Comparison of ENCODE assay signal across 20 mouse cellular contexts in genomic region chr5:53241963-53242362, GRCm38 (mm10). TPM values are rescaled to one million over a fixed set of nuclear protein-coding genes. Genes with fewer than 3 reads are reported as not detected.
DNase-seq lines count a peak whose midpoint lies in the region; ATAC-seq and TF ChIP-seq lines count a peak whose summit lies in the region.
"Had no signal": no experiment of that assay in that cellular context is flagged by ENCODE, and none has a peak within 500 bp of the region (broad histone marks: within the 10 kb centered on the region; RNA-seq: fewer than 3 reads in every experiment).

No protein-coding gene starts in this region.

- H3K36me3 ChIP-seq in hindbrain, embryonic 12.5 days = no peaks in the 10 kb centered on the region
- H3K36me3 ChIP-seq in hindbrain, embryonic 14.5 days (replicated peaks; ENCODE audit: control insufficient read depth, insufficient read depth) = no peaks in the 10 kb centered on the region
- H3K36me3 ChIP-seq in CH12.LX (replicated peaks in 1 of 2; ENCODE audit: control insufficient read depth in 1 of 2, insufficient read depth in 1 of 2, low read length in 1 of 2) = no peaks in the 10 kb centered on the region
- H3K36me3 ChIP-seq in small intestine, adult 2 months (ENCODE audit: control insufficient read depth, insufficient read depth, low read length) = no peaks in the 10 kb centered on the region
- no peaks in the 10 kb centered on the region for H3K36me3 ChIP-seq in kidney, embryonic 15.5 days
- H3K36me3 ChIP-seq: embryonic facial prominence, embryonic 15.5 days; G1E; heart, embryonic 13.5 days had no signal

- peaks cover 11% of the 10 kb centered on the region for H3K27me3 ChIP-seq in hindbrain, embryonic 12.5 days
- H3K27me3 ChIP-seq in hindbrain, embryonic 14.5 days (ENCODE audit: control insufficient read depth, insufficient read depth, low read length) = no peaks in the 10 kb centered on the region
- no peaks in the 10 kb centered on the region for H3K27me3 ChIP-seq in CH12.LX (replicated peaks)
- H3K27me3 ChIP-seq in small intestine, adult 2 months (ENCODE audit: control insufficient read depth, insufficient read depth, low read length) = no peaks in the 10 kb centered on the region
- no peaks in the 10 kb centered on the region for H3K27me3 ChIP-seq in kidney, embryonic 15.5 days
- H3K27me3 ChIP-seq: embryonic facial prominence, embryonic 15.5 days; heart, embryonic 13.5 days had no signal

- in situ Hi-C loops in CH12.LX (cut with MboI; ENCODE audit: low pct_ligation_motif_present, low pct_unique_long_range_greater_than_20kb, low sequenced_read_pairs) = no loop called here

- H3K9ac ChIP-seq in hindbrain, embryonic 12.5 days = no peak overlapping the region
- H3K9ac ChIP-seq in hindbrain, embryonic 14.5 days = no peak overlapping the region
- H3K9ac ChIP-seq in CH12.LX (ENCODE audit: insufficient read depth, low read depth) = no peak overlapping the region
- H3K9ac ChIP-seq in kidney, embryonic 15.5 days = no peak overlapping the region
- H3K9ac ChIP-seq: embryonic facial prominence, embryonic 15.5 days; heart, embryonic 13.5 days had no signal

- no peak overlapping the region for H3K4me3 ChIP-seq in hindbrain, embryonic 12.5 days
- H3K4me3 ChIP-seq in hindbrain, embryonic 14.5 days (replicated peaks; ENCODE audit: low read length) = no peak overlapping the region
- H3K4me3 ChIP-seq in CH12.LX (replicated peaks in 1 of 3; ENCODE audit: low read depth in 2 of 3, low read length in 2 of 3, poor library complexity in 1 of 3) = no peak overlapping the region
- no peak overlapping the region; the same call in 1 of the 2 replicates for H3K4me3 ChIP-seq in small intestine, adult 2 months (ENCODE audit: low read depth, low read length)
- H3K4me3 ChIP-seq in kidney, embryonic 15.5 days (replicated peaks) = no peak overlapping the region
- H3K4me3 ChIP-seq: embryonic facial prominence, embryonic 15.5 days; erythroblast, embryonic 14.5 days; gastrocnemius, adult 2 months; heart, embryonic 13.5 days had no signal

- TF ChIP-seq CTCF in CH12.LX (conservative IDR thresholded peaks at IDR 0.05 in 1 of 2, IDR thresholded peaks at IDR 0.05 in 1 of 2; ENCODE audit: low read depth in 2 of 2, low read length in 2 of 2) = no peak
- no peak for TF ChIP-seq CTCF in small intestine, adult 2 months (IDR thresholded peaks at IDR 0.05; ENCODE audit: extremely low read depth, insufficient read length, insufficient replicate concordance, low read depth, low read length)

- H3K27ac ChIP-seq in hindbrain, embryonic 12.5 days = 0 out of 2 replicates have a peak overlapping the region, but pooled peaks have one; percentile 4
- H3K27ac ChIP-seq in hindbrain, embryonic 14.5 days = no peak overlapping the region
- no peak overlapping the region for H3K27ac ChIP-seq in CH12.LX (ENCODE audit: insufficient read depth, low read depth)
- H3K27ac ChIP-seq in small intestine, adult 2 months (ENCODE audit: insufficient read depth, low read depth, low read length) = peak overlapping the region; percentile 85
- H3K27ac ChIP-seq in kidney, embryonic 15.5 days = no peak overlapping the region
- H3K27ac ChIP-seq: embryonic facial prominence, embryonic 15.5 days; gastrocnemius, adult 2 months; heart, embryonic 13.5 days; hindbrain, postnatal 0 days had no signal

- H3K4me2 ChIP-seq in hindbrain, embryonic 12.5 days (replicated peaks) = no peak overlapping the region
- H3K4me2 ChIP-seq in hindbrain, embryonic 14.5 days (replicated peaks) = no peak overlapping the region
- no peak overlapping the region for H3K4me2 ChIP-seq in CH12.LX (ENCODE audit: insufficient read depth, low read depth, poor library complexity, severe bottlenecking)
- no peak overlapping the region for H3K4me2 ChIP-seq in kidney, embryonic 15.5 days
- H3K4me2 ChIP-seq: embryonic facial prominence, embryonic 15.5 days; heart, embryonic 13.5 days had no signal

- dilution Hi-C loops in CH12.LX (cut with MboI; ENCODE audit: extremely low pct_ligation_motif_present, extremely low pct_unique_long_range_greater_than_20kb, low sequenced_read_pairs) = no loop called here

- no peaks in the 10 kb centered on the region for H3K9me3 ChIP-seq in hindbrain, embryonic 12.5 days (replicated peaks)
- H3K9me3 ChIP-seq in hindbrain, embryonic 14.5 days (ENCODE audit: control insufficient read depth, low read length) = no peaks in the 10 kb centered on the region
- no peaks in the 10 kb centered on the region for H3K9me3 ChIP-seq in CH12.LX (replicated peaks; ENCODE audit: low read length)
- H3K9me3 ChIP-seq in kidney, embryonic 15.5 days (replicated peaks) = no peaks in the 10 kb centered on the region
- H3K9me3 ChIP-seq: embryonic facial prominence, embryonic 15.5 days; G1E; heart, embryonic 13.5 days had no signal

- H3K4me1 ChIP-seq in hindbrain, embryonic 12.5 days = peaks cover 8% of the 10 kb centered on the region; the same call in 1 of the 2 replicates
- peaks cover 15% of the 10 kb centered on the region for H3K4me1 ChIP-seq in hindbrain, embryonic 14.5 days (replicated peaks; ENCODE audit: control insufficient read depth, insufficient read depth, low read length)
- peaks cover 4 to 22% of the 10 kb centered on the region in 2 experiments; a peak in 3 of 4 replicates for H3K4me1 ChIP-seq in CH12.LX (ENCODE audit: control insufficient read depth in 1 of 2, insufficient read depth in 2 of 2)
- H3K4me1 ChIP-seq in small intestine, adult 2 months (ENCODE audit: control insufficient read depth, insufficient read depth, insufficient read length, low read length) = peaks cover 15% of the 10 kb centered on the region; the same call in 1 of the 2 replicates
- H3K4me1 ChIP-seq in kidney, embryonic 15.5 days = peaks cover 22% of the 10 kb centered on the region
- H3K4me1 ChIP-seq: embryonic facial prominence, embryonic 15.5 days had no signal

- no peak for DNase-seq in hindbrain, embryonic 14.5 days (ENCODE audit: low spot score)
- DNase-seq in CH12.LX (ENCODE audit: extremely low read depth) = peak; percentile 17
- DNase-seq in thymus, postnatal 14 days = no peak
- DNase-seq: adrenal gland, postnatal 25 days; cerebellum, adult 18-20 months; cerebellum, adult 9-11 months; embryo, embryonic 11 days; gastrocnemius, adult 2 months; gastrocnemius, postnatal 25 days; heart, adult 11 months; heart, postnatal 36 days had no signal

- no peak for TF ChIP-seq RAD21 in CH12.LX (IDR thresholded peaks at IDR 0.05; ENCODE audit: low read depth, low read length)

- 80% methylated on average over 5 of the region's 5 CpGs for WGBS in hindbrain, embryonic 12.5 days
- WGBS in hindbrain, embryonic 14.5 days = 56% methylated on average over 5 of the region's 5 CpGs
- WGBS in small intestine, adult 2 months = 38% methylated on average over 5 of the region's 5 CpGs
- 77% methylated on average over 5 of the region's 5 CpGs for WGBS in kidney, embryonic 15.5 days

- TF ChIP-seq POLR2A in CH12.LX (IDR thresholded peaks at IDR 0.05; ENCODE audit: low read depth, low read length) = no peak
- TF ChIP-seq POLR2A in small intestine, adult 2 months (IDR thresholded peaks at IDR 0.05; ENCODE audit: low read depth, low read length) = no peak

- H3K79me2 ChIP-seq in CH12.LX (replicated peaks; ENCODE audit: control insufficient read depth, extremely low read depth, insufficient read depth, poor library complexity, severe bottlenecking) = no peaks in the 10 kb centered on the region

- no peak for TF ChIP-seq EP300 in CH12.LX (IDR thresholded peaks at IDR 0.05; ENCODE audit: low read length)

- ATAC-seq in hindbrain, embryonic 12.5 days (ENCODE audit: low FRiP score) = no peak; the same call in 1 of the 2 replicates
- ATAC-seq in hindbrain, embryonic 14.5 days (ENCODE audit: low FRiP score) = no peak
- peak; percentile 42 for ATAC-seq in granulocyte monocyte progenitor cell, adult 5-6 weeks (replicated peaks; ENCODE audit: poor library complexity, severe bottlenecking)
- no peak for ATAC-seq in kidney, embryonic 15.5 days (replicated peaks; ENCODE audit: low FRiP score)
- ATAC-seq: hindbrain, postnatal 0 days had no signal

TF ChIP-seq in CH12.LX, 34 proteins besides CTCF, POLR2A, EP300 and RAD21 (continues in another document):
- TF ChIP-seq MEF2A (IDR thresholded peaks at IDR 0.05; ENCODE audit: borderline replicate concordance, low read depth, low read length) (no peak), ZMIZ1 (IDR thresholded peaks at IDR 0.05; ENCODE audit: low read depth, low read length) (no peak), JUND (conservative IDR thresholded peaks at IDR 0.05; ENCODE audit: low read depth, low read length) (no peak), ZC3H11A (IDR thresholded peaks at IDR 0.05; ENCODE audit: low read depth, low read length) (no peak), MYC (IDR thresholded peaks at IDR 0.05; ENCODE audit: low read depth, low read length) (no peak), MXI1 (IDR thresholded peaks at IDR 0.05; ENCODE audit: low read depth, low read length) (no peak), SMC3 (IDR thresholded peaks at IDR 0.05; ENCODE audit: low read depth, low read length) (no peak), BHLHE40 (IDR thresholded peaks at IDR 0.05; ENCODE audit: low read depth, low read length) (no peak), POLR2AphosphoS2 (IDR thresholded peaks at IDR 0.05; ENCODE audit: low read depth, low read length) (no peak), USF1 (IDR thresholded peaks at IDR 0.05; ENCODE audit: low read depth, low read length) (no peak)

RNA-seq across cellular contexts. Expression of gene Smim20, which starts 24.9 kb away (rescaled TPM):
- 62.9 and 63.0 TPM in 2 replicates for polyA plus RNA-seq in hindbrain, embryonic 12.5 days (2016; fragmentation: Nextera tagmentation; extraction: Ambion mirVana)
- 78.6 and 82.0 TPM in 2 replicates for polyA plus RNA-seq in hindbrain, embryonic 14.5 days (2014; fragmentation: Nextera tagmentation; extraction: Ambion mirVana)
- total RNA-seq in CH12.LX (2012; rRNA removed) (54.3 and 55.3 TPM in 2 replicates), CH12.LX (2014; rRNA removed) (93.0 and 93.5 TPM in 2 replicates)
- 52.1 and 75.7 TPM in 2 replicates for polyA plus RNA-seq in CH12.LX (2012; ENCODE audit: insufficient read length, low read depth)
- total RNA-seq in granulocyte monocyte progenitor cell, adult 5-6 weeks (2014; fragmentation: Nextera tagmentation) = 51.4 and 54.4 TPM in 2 replicates
- 48.3 and 57.0 TPM in 2 replicates for total RNA-seq in granulocyte monocyte progenitor cell, adult 5-6 weeks (2017)
- 26.3 and 45.9 TPM in 2 replicates for polyA plus RNA-seq in small intestine, adult 2 months (2012; rRNA removed)
- polyA plus RNA-seq in kidney, embryonic 15.5 days (2015; fragmentation: Nextera tagmentation; extraction: Ambion mirVana) = 82.0 and 82.7 TPM in 2 replicates

RNA-seq across cellular contexts. Expression of gene Sel1l3, which starts 28.2 kb away (rescaled TPM):
- polyA plus RNA-seq in hindbrain, embryonic 12.5 days (2016; fragmentation: Nextera tagmentation; extraction: Ambion mirVana) = 4.8 and 5.1 TPM in 2 replicates
- polyA plus RNA-seq in hindbrain, embryonic 14.5 days (2014; fragmentation: Nextera tagmentation; extraction: Ambion mirVana) = 7.7 and 8.2 TPM in 2 replicates
- total RNA-seq in CH12.LX (2012; rRNA removed) (0.17 and 0.34 TPM in 2 replicates), CH12.LX (2014; rRNA removed) (0.14 and 0.28 TPM in 2 replicates)
- 0.71 and 0.76 TPM in 2 replicates for polyA plus RNA-seq in CH12.LX (2012; ENCODE audit: insufficient read length, low read depth)
- not detected in 2 replicates for total RNA-seq in granulocyte monocyte progenitor cell, adult 5-6 weeks (2014; fragmentation: Nextera tagmentation)
- not detected in 2 replicates for total RNA-seq in granulocyte monocyte progenitor cell, adult 5-6 weeks (2017)
- 15.0 and 35.1 TPM in 2 replicates for polyA plus RNA-seq in small intestine, adult 2 months (2012; rRNA removed)
- 19.0 and 20.1 TPM in 2 replicates for polyA plus RNA-seq in kidney, embryonic 15.5 days (2015; fragmentation: Nextera tagmentation; extraction: Ambion mirVana)
- polyA plus RNA-seq: erythroblast, embryonic 14.5 days; G1E had no signal

Comparison
In these comparisons a context has a peak if more than half of its experiments do, and no peak if none do; other contexts are left out.
1. H3K27ac ChIP-seq: peak in hindbrain, embryonic 12.5 days (single experiment) and small intestine, adult 2 months (single experiment); none in hindbrain, embryonic 14.5 days (single experiment), CH12.LX (single experiment) and kidney, embryonic 15.5 days (single experiment).